Mouse (Mus musculus): ENCODE data around the gene Cyb5d2. TPM values are rescaled to one million over a fixed set of nuclear protein-coding genes. Genes with fewer than 3 reads are reported as not detected.
"Not testable (repeated sequence)": the region's sequence is repeated elsewhere in the genome, so short reads cannot be mapped to it uniquely, and the experiment has no call there.

Gene Cyb5d2
- polyA plus RNA-seq, 3 experiments from 2014 or later = 6.1 to 9.3 (median 9.2) TPM

DNA sequence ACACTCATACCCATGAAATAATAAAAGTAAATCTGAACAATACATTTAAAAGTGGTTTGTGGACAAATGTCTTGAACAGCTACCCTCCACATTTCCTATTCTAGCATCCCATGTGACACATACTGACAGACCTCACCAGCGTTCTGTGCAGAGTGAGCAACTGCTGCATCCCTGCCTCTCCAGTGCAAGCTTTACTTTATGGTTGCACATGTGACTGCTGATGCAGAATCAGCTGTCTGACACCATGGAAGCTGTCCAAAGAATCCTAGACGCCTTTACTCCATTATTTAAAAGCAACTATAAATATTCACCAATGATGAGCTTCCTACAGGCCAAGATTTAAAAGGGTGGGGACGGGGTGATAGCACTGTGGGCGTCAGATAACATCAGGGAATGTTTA is 24.5 kb downstream of the Cyb5d2 start:
- no peak for ATAC-seq

DNA sequence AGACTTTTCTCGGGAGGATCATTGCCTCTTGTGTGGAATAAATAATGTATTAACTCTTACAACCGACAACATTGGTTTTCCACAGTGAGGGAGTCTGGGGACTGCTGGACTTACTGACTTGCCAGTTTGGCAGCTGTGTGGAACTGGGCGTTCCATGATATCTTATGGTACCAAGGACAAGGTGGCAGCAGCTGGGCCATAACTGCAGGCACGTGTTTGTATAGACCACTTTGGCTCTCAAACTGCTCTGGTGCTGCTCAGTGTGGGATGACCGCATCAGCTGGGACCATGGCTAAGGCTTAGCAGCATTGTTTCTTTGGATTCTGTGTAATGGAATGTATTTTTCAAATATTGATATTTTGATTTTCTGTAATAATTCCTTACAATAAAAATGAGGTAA is 25.1 kb downstream of the Cyb5d2 start:
- no peak for ATAC-seq

DNA sequence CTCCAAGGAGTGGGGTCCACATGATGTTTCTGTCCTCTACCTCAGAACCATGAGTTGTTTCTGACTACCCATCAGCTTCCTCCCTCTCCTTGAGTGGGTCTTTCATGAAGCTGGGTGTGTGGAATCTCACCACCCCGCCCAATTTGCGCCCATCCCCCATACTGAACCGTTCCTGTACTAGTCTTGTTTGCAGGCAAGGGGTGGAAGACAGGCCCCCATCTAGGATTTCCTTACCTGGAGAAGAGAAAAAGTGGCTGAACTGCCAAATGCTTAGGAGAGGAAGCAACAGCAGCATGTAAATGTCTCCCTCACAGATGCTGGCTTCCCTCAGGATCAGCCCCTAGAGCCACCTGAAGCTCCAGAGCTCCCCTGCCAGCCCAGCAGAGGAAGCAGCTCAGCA is 25.6 kb downstream of the Cyb5d2 start:
- ATAC-seq = no peak

DNA sequence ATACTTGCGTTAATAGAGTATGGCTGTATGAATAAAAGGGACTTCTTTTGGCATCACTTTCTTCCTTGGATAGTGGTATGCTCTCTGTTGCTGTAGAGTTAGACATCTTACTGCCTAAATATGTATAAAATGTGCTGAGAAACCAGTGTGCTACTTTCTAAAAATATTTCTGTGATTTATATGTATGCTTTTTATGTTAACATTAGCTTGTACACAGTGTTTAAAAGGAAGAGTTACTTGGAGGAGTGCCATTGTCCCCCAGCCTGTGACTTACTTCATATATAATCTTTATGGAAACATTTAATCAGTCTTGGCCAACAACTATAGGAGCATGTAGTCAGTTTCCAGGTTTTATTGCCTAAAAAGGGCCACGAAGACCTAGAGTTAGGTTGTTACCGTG is 26.9 kb downstream of the Cyb5d2 start:
- ATAC-seq = no peak

DNA sequence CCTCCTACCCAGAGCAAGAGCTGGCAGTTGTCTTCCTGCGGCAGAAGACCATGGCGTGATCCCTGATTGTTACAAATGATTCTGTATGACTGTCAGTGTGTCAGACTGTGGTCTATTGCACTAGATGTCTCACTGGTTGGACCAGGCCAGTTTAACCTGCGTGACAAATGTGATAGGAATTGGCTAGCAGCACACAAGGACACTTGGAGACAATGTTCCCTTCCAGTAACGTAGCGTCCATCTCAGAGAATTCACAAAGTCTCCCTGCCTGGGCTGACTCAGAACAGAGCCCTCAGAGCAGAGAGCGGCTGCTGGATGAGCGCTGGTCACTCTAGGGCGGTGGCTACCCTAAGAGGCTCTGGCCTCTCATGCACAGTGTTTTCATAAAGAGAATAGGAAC is 28.2 kb downstream of the Cyb5d2 start:
- no peak for ATAC-seq

DNA sequence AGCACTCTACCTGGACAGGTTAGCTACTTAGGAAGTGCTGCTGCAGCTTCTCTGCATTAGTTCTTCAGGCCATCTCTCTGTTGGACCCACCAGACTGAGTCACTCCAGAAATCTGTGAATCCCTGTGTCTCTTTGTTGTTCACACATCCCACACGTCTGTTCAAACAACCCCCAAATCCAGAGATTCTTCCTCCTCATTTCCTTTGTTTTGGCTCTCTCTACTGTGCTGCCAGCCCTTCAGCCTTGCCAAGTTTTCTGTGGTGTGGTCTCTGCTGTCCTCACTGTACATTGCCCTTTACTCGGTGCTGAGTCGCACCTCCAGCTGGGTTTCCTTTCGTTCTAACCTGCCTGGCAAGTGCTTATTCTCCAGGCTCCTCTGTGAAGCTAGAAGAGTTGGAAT is 31.7 kb downstream of the Cyb5d2 start:
- no peak for ATAC-seq

DNA sequence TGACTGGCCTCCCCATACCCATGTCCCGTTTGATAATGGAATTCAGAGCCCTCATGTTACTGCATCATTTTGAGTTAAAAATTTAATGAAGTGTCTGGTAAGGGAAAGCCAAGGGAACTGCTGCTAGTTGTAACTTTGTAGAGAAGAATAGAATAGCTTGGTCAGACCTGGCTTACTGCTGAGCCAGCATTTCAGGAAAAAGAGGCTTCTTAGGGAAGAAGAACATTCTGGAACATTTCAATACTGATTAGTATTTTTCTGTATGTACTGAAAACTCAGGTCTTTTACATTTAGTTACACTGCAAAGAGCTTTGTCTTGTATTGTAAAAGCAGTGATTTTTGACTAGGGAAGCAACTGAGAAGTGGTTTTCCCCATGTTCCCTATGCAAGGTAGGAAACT is 35.2 kb downstream of the Cyb5d2 start:
- no peak for ATAC-seq

DNA sequence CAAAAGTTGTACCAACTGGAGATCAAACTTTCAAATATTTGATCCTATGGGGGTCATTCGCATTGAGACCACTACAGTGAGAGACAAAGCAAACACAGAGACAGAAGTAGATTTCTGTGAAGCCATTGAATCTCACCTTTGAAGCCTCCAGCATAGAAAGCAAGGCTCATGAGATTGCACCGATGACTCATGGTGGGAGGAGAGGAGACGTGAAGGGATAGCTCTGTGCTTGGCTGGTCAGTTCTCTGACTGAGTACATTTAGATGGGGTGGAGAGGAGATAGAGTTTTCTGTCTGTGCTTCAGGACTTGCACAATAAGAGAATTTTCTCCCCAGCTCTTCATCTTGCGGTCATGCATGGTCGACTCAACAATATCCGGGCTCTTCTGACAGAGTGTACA is 36.4 kb downstream of the Cyb5d2 start:
- ATAC-seq = no peak

DNA sequence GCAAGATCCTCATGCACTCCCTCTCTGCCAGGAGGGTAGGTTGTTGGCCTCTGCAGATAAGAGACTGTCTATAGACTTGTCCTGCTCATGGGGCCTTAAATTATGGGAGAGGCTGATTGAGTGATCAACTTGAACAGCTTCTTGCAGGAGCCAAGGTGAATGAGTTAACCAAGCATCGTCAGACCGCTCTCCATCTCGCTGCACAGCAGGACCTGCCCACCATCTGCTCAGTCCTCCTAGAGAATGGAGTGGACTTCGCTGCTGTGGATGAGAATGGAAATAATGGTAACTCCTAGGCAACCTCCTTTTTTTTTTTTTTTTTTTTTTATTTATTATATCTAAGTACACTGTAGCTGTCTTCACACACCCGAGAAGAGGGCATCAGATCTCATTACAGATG is 37.6 kb downstream of the Cyb5d2 start:
- no peak for ATAC-seq

DNA sequence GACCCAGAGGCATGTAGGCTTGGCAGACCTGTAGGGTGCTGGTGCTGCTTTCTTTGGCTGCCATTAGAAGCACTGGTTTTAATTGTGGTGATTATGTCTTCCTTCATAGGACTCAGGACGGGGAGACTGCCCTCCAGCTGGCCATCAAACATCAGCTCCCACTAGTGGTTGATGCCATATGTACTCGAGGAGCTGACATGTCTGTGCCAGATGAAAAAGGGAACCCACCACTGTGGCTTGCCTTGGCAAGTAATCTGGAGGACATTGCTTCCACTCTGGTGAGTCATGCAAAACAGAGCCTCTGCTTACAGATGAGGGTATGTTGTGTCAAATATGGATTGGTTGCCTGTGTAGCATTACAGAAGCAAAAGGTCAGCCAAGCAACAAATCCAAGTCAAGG is 44.0 kb downstream of the Cyb5d2 start:
- ATAC-seq = no peak

DNA sequence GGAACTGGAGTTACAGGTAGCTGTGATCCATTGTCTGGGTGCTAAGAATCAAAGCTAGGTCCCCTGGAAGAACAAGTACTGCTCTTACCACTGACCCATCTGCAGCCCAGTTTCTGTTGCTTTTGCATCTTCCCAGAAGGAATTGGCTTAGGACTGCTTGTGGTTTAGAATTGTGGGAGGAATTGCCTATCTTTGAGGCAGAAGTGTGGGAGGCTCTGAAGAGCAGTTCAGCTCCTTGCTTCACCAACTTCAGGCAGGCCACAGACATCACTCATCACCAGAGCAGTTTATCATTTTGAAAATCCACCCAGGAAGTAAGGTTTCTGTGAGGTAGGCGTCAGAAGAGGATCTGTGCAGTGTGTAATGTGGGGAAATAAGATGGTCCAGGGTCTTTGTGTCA is 56.9 kb downstream of the Cyb5d2 start:
- no peak for ATAC-seq

DNA sequence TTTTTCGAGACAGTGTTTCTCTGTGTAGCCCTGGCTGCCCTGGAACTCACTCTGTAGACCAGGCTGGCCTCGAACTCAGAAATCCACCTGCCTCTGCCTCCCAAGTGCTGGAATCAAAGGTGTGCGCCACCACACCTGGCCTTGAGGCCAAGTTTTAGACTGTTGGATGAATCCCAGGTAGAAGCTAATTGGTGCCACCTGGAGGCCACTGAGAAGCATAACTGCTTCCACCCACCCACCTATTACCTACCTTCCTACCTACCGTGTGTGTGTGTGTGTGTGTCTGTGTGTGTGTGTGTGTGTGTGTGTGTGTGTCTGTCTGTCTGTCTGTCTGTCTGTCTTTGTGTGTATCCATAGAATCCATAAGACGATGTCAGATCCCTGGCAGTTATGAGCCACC is 58.4 kb downstream of the Cyb5d2 start:
- not testable (repeated sequence) for ATAC-seq

DNA sequence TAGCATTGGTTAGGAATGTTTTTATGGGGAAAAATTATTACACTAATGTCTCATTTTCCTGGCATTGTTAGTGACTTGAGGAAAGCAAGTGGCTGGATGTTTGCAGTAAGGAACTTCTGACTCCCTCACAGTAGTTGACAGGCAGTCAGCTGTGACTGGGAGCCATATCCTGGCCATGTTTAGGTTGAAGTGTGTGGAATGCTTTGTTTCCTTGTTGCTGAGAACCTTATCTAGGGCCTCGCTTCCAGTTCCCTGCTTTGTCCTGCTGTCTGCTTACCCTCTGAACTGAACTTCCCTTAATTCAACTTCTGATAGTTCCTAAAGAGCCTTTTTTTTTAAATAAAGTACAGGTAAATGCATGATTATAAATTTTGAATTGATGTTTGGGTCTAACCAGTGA is 59.6 kb downstream of the Cyb5d2 start:
- no peak for ATAC-seq

DNA sequence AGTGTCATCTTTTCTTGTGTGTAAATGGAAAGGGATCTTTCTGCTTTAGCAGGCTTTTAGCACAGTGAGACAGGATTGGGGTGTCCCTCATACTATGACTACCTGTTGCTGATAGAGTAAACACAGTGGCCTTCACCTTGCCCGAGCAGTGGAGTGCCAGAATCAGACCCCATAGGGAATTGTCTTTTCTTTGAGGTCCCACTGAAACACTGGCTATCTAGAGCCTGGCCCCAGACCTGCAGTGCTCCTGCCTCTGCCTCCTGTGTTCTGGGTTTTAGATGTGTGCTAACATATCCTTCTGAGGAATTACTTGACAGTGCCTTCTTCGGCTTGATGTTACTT is 60.5 kb downstream of the Cyb5d2 start:
- ATAC-seq = no peak

DNA sequence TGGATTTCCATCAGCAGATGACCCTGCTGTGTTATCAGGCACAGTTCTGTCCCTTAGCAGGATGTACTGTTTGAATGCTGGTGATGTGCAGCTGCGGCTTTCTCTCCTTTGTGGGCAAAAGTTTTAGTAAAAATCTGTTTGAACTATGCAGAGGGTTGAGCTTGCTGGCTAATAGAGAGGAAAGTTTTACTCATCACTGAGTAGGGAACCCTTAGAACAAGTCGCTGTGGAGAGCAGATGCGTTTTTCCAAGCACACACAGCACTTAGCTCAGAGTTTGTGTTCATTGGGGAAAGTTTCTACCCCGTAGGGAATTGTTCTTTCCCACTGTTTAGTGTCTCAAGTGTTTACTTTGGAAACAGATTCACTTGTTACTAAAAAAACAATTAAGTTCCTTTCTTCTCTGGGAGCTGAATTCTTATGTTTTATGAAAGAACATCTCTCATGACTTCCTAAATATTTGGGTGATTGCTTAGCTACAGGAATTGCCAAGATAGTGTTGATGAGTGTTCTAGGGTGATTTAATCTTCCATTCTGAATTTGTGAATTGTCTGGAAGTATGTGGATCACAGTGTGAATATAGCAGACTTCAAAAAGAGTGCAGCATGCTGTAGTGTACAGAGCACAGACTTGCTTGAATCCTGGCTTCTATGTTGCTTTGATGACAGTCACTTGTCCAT is 61.0 kb downstream of the Cyb5d2 start:
- peak; percentile 72 for ATAC-seq

DNA sequence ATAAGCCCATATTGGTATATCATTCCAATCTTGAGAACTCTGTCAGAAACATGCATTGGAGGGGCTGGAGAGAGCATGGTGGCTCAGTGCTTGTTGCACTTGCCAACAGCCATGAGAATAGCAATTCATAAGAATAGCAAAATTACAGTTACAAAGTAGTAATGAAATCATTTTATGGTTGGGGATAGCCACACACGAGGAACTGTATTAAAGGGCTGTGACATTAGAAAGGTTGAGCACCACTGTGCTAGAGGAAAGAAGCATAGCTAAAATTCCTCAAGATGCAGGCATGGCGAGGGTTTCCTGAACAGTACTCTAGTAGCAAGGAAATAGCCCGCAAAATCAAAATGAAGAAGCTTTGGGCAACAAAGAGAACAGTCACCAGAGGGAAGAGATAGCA is 62.2 kb downstream of the Cyb5d2 start:
- ATAC-seq = no peak

Other genes starting within 250 kb of the Cyb5d2 start
- 1 to 10 TPM in 1 of 3 experiments, under 1 TPM in 2; 0.24 to 1.2 (median 0.25) TPM for gene Spns3, start 245.6 kb downstream of the Cyb5d2 start, polyA plus RNA-seq (2017; shearing (Covaris generic))
- gene Ube2g1, start 188.9 kb downstream of the Cyb5d2 start, polyA plus RNA-seq (2017; shearing (Covaris generic)) = 10 to 100 TPM; 38.6 to 45.4 (median 42.8) TPM
- gene Ankfy1, start 106.1 kb downstream of the Cyb5d2 start, polyA plus RNA-seq (2017; shearing (Covaris generic)) = 10 to 100 TPM; 30.2 to 52.7 (median 40.1) TPM
- 10 to 100 TPM; 19.0 to 31.5 (median 26.8) TPM for gene Zzef1, start 84 bp upstream of the Cyb5d2 start, polyA plus RNA-seq (2017; shearing (Covaris generic))
- 100 to 1,000 TPM in 1 of 3 experiments, 10 to 100 TPM in 2; 61.5 to 121 (median 72.5) TPM for gene Atp2a3, start 165.0 kb upstream of the Cyb5d2 start, polyA plus RNA-seq (2017; shearing (Covaris generic))
- gene P2rx1, start 203.0 kb upstream of the Cyb5d2 start, polyA plus RNA-seq (2017; shearing (Covaris generic)) = not detected
- gene Camkk1, start 222.9 kb upstream of the Cyb5d2 start, polyA plus RNA-seq (2017; shearing (Covaris generic)) = 1 to 10 TPM in 2 of 3 experiments, under 1 TPM in 1; 0.92 to 3.2 (median 3.0) TPM

All from inflammation-experienced regulatory T-cells, adult 6 months (primary cell).